Mouse (Mus musculus) E14TG2a.4 (cell line): ENCODE measurements around the gene Olfr1032.

Source experiments
- CTCF ChIP-seq: conservative IDR thresholded peaks from 2 replicates; pipeline ENCODE4 v1.5.1; 2014; ENCODE audit warnings: low read length
- NANOG ChIP-seq: IDR thresholded peaks from 2 replicates; pipeline ENCODE4 v1.6.1; 2014; ENCODE audit warnings: borderline replicate concordance, low read length, mixed read lengths

GRCm38 (mm10) chr2:85978976-85979375 lies 26.4 kb upstream of the Olfr1032 start, which contains the start of gene Olfr1030:
- TF ChIP-seq CTCF, result no peak
- TF ChIP-seq NANOG, result no peak
